Mouse (Mus musculus) E14TG2a.4 (cell line): ENCODE measurements around the gene Ryr1.

ENCODE experiments used
- CTCF ChIP-seq: conservative IDR thresholded peaks from 2 replicates; pipeline ENCODE4 v1.5.1; 2014; ENCODE audit warnings: low read length
- NANOG ChIP-seq: IDR thresholded peaks from 2 replicates; pipeline ENCODE4 v1.6.1; 2014; ENCODE audit warnings: borderline replicate concordance, low read length, mixed read lengths

DNA sequence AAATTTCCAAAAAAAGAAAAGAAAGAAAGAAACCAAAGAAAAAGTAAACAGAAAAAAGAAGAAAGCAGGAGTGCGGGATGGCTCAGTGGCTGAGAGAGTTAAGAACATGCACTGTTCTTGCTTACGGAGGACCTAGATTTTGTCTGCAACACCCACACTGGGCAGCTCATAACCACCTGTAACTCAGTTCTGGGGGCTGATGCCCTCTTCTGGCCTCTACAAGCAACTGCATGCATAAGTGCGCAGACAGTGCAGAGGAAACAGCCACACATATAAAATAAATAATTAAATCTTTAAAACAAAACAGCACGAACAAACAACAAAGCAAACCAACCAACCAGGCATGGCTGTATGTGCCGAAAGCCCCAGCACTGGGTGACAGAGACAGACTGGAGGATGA lies 92.3 kb downstream of the Ryr1 start:
- TF ChIP-seq CTCF, result peak; percentile 56
- TF ChIP-seq NANOG, result no peak
